In genomic region chr3:133623201-133623744, GRCm38 (mm10) we compare ENCODE assay signal across 10 mouse cellular contexts.
A peak's percentile ranks its signal among the peaks of the same experiment; 100 is the strongest.
DNase-seq lines count a peak whose midpoint lies in the region; ATAC-seq and TF ChIP-seq lines count a peak whose summit lies in the region.
"Had no signal": no experiment of that assay in that cellular context is flagged by ENCODE, and none has a peak within 500 bp of the region (broad histone marks: within the 10 kb centered on the region; RNA-seq: fewer than 3 reads in every experiment).

No protein-coding gene starts in this region.

- intact Hi-C loops in heart, postnatal 25 days (cut with DNase I): no loop called here
- intact Hi-C loops in left cerebral cortex, adult 2 months (cut with DNase I): no loop called here

- DNase-seq in heart, postnatal 25 days (ENCODE audit: low spot score): no peak
- no peak for DNase-seq in stomach, postnatal 0 days (ENCODE audit: low spot score)
- peak; percentile 39 for DNase-seq in liver
- DNase-seq in thymus, postnatal 10 days (ENCODE audit: low spot score in 2 of 2): no peak
- DNase-seq in left cerebral cortex, adult 18-20 months (ENCODE audit: low spot score in 2 of 2): no peak
- no peak for DNase-seq in left cerebral cortex, adult 2 months (ENCODE audit: extremely low spot score in 1 of 2, low spot score in 2 of 2)
- DNase-seq: gastrocnemius, postnatal 14 days had no signal

- H3K4me2 ChIP-seq in heart, embryonic 12.5 days: no peak overlapping the region
- H3K4me2 ChIP-seq in stomach, embryonic 15.5 days: no peak overlapping the region
- H3K4me2 ChIP-seq in stomach, postnatal 0 days (replicated peaks; ENCODE audit: low read depth): no peak overlapping the region
- H3K4me2 ChIP-seq: embryonic facial prominence, embryonic 15.5 days had no signal

- 34% methylated on average over 9 of the region's 9 CpGs for WGBS in heart, embryonic 12.5 days
- 40% methylated on average over 9 of the region's 9 CpGs for WGBS in stomach, embryonic 15.5 days
- 44% methylated on average over 9 of the region's 9 CpGs for WGBS in stomach, postnatal 0 days

- H3K27me3 ChIP-seq in heart, embryonic 12.5 days (replicated peaks): no peaks in the 10 kb centered on the region
- no peaks in the 10 kb centered on the region for H3K27me3 ChIP-seq in stomach, embryonic 15.5 days (replicated peaks)
- no peaks in the 10 kb centered on the region for H3K27me3 ChIP-seq in stomach, postnatal 0 days (ENCODE audit: control insufficient read depth, insufficient read depth, low read length)
- H3K27me3 ChIP-seq: embryonic facial prominence, embryonic 15.5 days had no signal

- H3K4me3 ChIP-seq in heart, embryonic 12.5 days: no peak overlapping the region
- no peak overlapping the region for H3K4me3 ChIP-seq in stomach, embryonic 15.5 days (replicated peaks)
- H3K4me3 ChIP-seq in stomach, postnatal 0 days (ENCODE audit: low read depth, low read length): no peak overlapping the region
- no peak overlapping the region for H3K4me3 ChIP-seq in left cerebral cortex, adult 2 months
- H3K4me3 ChIP-seq: embryonic facial prominence, embryonic 15.5 days had no signal

- peaks cover 11% of the 10 kb centered on the region for H3K4me1 ChIP-seq in heart, embryonic 12.5 days (replicated peaks)
- no peaks in the 10 kb centered on the region for H3K4me1 ChIP-seq in stomach, embryonic 15.5 days
- no peaks in the 10 kb centered on the region for H3K4me1 ChIP-seq in stomach, postnatal 0 days (replicated peaks; ENCODE audit: control insufficient read depth, insufficient read depth)
- H3K4me1 ChIP-seq: embryonic facial prominence, embryonic 15.5 days had no signal

- H3K36me3 ChIP-seq in heart, embryonic 12.5 days: no peaks in the 10 kb centered on the region
- no peaks in the 10 kb centered on the region for H3K36me3 ChIP-seq in stomach, embryonic 15.5 days
- H3K36me3 ChIP-seq in stomach, postnatal 0 days (ENCODE audit: control insufficient read depth, insufficient read depth, low read length): no peaks in the 10 kb centered on the region
- H3K36me3 ChIP-seq: embryonic facial prominence, embryonic 15.5 days had no signal

- peak; percentile 42; the same call in 1 of the 2 replicates for ATAC-seq in heart, embryonic 12.5 days (ENCODE audit: insufficient number of reproducible peaks, low FRiP score)
- peak; percentile 56; the same call in 1 of the 2 replicates for ATAC-seq in stomach, embryonic 15.5 days (ENCODE audit: insufficient read depth, low FRiP score, low read depth)
- ATAC-seq in stomach, postnatal 0 days (ENCODE audit: low FRiP score, low TSS enrichment): no peak

- no peak for TF ChIP-seq CTCF in stomach, postnatal 0 days (IDR thresholded peaks at IDR 0.05; ENCODE audit: low read depth)
- no peak for TF ChIP-seq CTCF in left cerebral cortex, adult 2 months (IDR thresholded peaks at IDR 0.05)

- no peaks in the 10 kb centered on the region for H3K9me3 ChIP-seq in heart, embryonic 12.5 days (replicated peaks)
- no peaks in the 10 kb centered on the region for H3K9me3 ChIP-seq in stomach, embryonic 15.5 days
- no peaks in the 10 kb centered on the region for H3K9me3 ChIP-seq in stomach, postnatal 0 days (ENCODE audit: control insufficient read depth, low read length)
- H3K9me3 ChIP-seq: embryonic facial prominence, embryonic 15.5 days had no signal

- TF ChIP-seq EP300 in stomach, postnatal 0 days (optimal IDR thresholded peaks at IDR 0.05): no peak

- H3K27ac ChIP-seq in heart, embryonic 12.5 days (ENCODE audit: poor library complexity, severe bottlenecking): no peak overlapping the region
- no peak overlapping the region for H3K27ac ChIP-seq in stomach, embryonic 15.5 days
- H3K27ac ChIP-seq in stomach, postnatal 0 days (replicated peaks): no peak overlapping the region
- no peak overlapping the region for H3K27ac ChIP-seq in left cerebral cortex, adult 2 months
- H3K27ac ChIP-seq: embryonic facial prominence, embryonic 15.5 days had no signal

- H3K9ac ChIP-seq in heart, embryonic 12.5 days: no peak overlapping the region
- no peak overlapping the region for H3K9ac ChIP-seq in stomach, embryonic 15.5 days
- no peak overlapping the region for H3K9ac ChIP-seq in stomach, postnatal 0 days (ENCODE audit: low read length)
- H3K9ac ChIP-seq: embryonic facial prominence, embryonic 15.5 days had no signal
